Mouse (Mus musculus) MEL-GATA-1-ER (cell line): Measurements from ENCODE around the gene Ren1.
A peak's percentile ranks its signal among the peaks of the same experiment; 100 is the strongest.
"Not testable (repeated sequence)": the region's sequence is repeated elsewhere in the genome, so short reads cannot be mapped to it uniquely, and the experiment has no call there.

Experiments used
- DNase-seq: peaks from one replicate; pipeline ENCODE4 v3.0.0-alpha.2; 2012; ENCODE audit warnings: low read depth; ENCODE audit errors: extremely low read depth

The Ren1 gene

DNA sequence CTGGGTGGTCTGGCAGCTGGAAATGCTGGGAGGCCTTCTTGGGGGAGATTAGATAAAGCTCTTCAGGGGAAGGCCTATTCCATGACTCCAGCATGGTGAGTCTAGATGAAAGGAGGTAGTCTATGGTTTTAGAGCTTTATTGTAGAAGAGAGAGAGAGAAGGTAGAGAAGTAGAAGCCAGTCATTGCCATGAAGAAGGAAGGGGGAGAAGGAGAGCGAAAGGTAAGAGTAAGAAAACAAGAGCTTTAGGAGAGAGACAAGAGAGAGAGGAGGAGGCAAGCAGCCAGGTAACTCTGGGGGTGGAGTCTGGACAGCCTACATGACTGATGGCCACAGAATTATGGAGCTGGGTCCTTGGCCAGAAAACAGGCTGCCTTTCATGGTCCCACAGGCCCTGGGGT, at the start of gene Ren1:
Ren1 (plus strand) TSS at position 301 of the 400 bp plus-strand sequence.
- no peak for DNase-seq

DNA sequence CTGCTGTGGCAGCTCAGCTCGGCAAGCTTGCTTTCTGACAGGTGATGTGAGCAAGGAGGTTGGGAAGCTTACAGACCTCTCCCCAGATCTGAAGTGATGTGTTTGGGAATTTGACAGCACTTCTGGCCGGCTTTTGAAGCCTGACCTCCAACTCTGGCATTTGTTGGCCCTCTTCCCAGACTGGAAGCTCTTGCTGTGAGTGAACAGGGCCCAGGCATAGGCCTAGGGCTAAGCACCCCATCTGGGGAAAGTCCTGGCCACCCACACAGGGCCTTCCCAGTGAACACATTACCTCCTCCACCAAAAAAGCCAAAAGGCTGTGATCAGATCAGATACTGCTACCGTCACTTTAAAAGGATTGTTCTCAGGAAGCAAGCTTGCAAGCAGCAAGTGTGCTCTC, 47.8 kb upstream of the Ren1 start:
- DNase-seq, result no peak

DNA sequence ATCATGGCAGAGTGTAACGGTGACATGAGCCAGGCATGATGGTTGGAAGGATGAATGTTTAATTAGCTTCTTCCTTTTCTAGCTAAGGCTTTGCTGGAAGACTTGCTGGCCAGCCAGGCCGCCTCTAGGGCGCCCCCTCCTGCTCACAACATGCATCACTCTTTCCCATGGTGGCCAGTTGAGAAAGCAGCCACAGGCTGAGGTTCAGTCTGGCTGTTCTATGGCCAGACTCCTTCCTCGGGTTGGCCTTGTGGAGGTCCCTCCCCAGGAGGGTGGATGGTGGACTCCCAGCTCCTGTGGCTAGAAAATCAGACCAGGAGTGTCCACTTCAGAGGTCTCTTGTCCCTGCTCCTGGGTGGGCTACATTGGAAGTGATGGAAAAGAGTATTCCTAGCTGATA, 43.5 kb upstream of the Ren1 start:
- peak; percentile 54 for DNase-seq

DNA sequence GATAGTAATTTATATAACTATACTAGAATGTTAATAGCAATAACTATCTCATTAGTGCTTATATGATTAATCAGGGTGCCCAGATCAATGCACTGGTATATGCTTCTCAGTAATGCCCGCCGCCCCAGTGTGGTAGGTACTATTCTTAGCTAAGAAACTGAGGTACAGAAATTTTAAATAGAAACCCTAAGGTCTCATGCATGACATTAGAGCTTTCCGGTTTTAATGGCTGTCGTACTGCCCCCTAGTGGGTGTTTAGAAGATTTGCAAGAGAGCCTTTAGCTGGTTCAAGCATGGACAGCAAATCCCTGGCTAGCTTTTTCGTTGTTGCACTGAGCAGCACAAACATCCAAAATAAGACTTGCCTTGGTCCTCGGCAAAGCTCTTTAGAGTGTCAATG, 43.0 kb upstream of the Ren1 start:
- peak; percentile 56 for DNase-seq

DNA sequence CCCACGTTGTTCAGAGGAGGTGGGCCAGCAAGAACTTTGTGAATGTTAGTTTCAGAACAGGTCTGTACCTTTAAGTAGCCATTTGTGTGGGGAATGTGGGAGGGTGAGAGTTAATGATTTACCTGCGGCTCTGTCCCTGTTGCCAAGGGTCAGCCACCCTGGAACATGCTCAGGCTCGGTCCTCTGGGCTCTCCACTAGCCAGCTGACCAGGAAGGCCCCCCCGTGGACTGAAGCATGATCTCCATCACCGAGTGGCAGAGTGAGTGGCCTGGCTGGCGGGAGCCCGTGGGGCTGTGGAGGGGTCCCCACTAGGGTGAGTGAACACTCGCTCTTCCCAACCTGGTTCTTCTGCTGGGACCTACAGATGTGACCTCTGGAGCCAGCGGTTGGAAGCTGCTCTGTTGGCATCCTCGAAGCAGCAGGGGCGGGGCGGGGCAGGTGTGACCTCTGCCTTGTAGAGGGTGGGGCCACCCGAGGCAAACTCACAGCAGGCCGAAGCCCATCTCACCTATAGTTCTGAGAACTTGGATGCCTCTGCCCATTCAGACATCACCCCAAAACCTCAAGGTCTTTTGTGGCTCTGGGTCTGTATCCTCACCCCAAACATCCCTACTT, 40.5 kb upstream of the Ren1 start, which contains the start of gene Golt1a:
Golt1a (plus strand) TSS at position 149 of the 616 bp plus-strand sequence.
- DNase-seq, result no peak

DNA sequence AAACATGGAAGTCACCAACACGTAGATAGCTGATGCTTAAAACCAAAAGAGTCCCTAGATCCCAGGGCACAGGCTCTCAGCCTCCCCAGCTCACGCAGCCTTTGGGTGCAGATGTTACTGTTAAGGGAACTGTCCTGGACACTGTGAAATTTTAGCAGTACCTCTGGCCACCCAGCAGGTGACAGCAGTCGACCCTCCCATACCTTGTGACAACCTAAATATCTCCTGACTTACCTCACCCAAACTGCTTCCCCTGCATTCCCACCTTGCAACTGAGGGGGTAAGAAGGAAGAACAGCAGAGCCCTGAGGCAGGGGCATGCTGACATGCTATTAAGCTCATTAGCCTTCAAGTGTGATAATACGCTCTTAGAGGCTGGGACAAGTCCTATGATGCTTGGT, 39.1 kb upstream of the Ren1 start:
- DNase-seq, result peak; percentile 21

DNA sequence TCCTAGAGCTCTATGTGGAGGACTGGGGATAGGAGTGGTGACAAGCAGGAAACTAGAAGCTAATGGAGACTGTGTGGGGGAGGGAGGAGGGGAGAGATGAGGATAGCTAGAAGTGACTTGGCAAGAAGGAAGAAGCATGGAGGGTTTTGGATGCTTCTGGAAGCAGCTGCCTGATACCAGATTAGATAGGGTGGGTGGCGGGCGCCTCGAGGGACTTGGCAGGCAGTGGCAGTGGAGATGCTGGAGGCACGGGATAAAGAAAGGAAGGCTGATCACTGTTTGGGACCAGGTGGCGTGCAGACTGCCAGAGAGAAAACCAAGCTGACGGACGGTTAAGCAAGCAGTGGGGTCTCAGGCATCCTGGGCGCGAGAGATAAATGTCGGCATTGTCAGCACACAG, 38.4 kb upstream of the Ren1 start:
- peak; percentile 76 for DNase-seq

DNA sequence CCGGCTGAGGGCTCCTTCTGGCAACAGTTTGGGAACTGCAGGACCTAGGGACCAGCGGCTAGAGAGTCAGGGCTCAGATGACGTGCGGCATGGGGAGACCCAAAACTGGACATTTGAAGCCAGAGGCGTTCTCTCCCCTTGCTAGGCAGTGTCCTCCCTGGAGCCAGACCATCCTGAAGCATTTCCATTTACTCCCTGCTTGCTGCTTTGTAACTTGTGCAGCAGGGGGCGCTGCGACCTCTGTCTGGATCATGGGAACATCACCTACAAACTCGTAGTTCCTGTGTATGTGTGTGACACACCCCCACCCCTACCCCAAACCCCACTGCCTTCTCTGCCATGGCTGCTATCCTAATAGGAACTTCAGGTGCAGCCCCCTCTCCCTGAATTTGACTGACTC, 35.9 kb upstream of the Ren1 start:
- peak; percentile 37 for DNase-seq

DNA sequence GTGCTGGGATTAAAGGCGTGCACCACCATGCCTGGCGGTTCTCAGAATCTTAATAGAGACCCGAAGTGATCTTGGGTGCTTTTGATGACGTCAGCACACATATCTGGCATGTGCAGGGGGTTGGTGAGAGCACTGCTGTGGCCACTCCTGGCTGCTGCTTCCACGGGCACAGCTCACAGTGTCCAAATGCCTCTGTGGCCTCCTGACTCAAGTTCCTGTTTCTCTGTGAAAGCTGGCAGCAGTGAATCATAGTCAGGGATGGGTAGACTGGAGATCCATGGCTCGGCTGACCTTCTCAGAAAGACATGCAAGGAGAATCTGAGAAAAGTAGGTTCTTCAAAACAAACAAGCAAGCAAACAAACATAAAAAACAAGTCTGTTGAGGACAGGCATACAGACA, 34.5 kb upstream of the Ren1 start:
- no peak for DNase-seq

DNA sequence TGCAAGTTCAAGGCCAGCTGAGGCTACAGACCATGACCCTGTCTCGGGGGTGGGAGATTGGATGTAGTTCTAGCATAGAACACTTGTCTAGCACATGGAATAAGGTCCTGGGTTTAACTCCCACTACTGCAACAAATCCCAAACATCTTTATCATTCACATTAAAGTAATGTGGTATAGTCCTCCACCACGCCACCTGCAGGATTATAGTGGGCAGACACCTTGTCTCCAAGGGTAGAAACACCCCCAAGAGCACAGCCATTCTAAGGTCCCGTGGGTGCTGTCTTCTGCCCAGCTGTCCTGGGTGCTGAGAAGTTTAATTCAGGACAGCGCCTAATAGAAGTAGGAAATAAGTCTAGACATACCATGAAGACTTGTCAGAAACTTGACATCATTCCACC, 33.7 kb upstream of the Ren1 start:
- no peak for DNase-seq

DNA sequence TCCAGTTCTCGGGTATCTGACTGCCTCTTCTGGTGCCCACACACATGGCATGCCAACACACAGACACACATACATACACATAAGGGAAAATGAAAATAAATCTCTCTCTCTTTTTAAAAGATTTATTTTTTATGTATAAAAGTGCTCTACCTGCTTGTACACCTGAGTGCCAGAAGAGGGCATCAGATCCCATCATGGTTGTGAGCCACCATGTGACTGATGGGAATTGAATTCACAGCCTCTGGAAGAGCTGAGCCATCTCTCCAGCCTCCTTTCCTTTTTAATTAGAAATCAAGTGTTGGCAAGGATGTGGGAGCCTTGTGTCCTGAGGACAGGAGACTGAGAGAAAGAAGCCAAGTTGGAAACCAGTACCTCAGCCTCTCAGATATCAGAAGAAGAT, 33.2 kb upstream of the Ren1 start:
- no peak for DNase-seq

DNA sequence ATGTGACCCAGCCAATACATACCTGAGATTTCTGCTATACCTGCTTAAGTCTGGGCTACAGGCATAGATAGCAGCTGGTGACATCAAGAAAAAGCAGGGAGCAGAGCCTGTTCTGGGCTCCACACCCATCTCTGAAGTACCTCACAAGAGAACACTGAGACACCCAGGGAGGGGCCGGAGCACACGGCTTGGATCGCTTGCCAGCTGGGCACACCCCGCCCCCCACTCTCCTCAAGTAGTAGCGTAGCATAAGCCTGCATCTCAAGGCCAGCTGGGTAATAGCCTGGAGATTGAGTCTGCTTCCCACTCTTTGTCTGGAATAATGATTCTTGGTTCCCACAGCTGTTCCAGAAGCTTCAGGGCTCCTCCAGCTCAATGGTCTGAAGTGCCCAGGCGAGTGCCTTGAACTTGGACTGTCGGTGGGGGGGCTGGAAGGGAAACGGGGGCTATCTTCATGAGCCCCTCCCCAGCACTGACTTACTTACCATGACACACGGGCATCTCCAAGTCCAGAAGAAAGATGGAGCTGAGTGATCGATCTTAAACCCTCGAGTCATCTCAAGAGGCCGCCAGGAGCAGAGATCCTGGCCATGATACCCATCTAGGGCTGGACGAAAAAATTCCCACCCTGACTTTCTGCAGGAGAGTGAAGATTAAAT, 28.9 kb upstream of the Ren1 start, which contains the start of gene Kiss1:
Kiss1 (plus strand) TSS at position 609 of the 659 bp plus-strand sequence.
- no peak for DNase-seq

DNA sequence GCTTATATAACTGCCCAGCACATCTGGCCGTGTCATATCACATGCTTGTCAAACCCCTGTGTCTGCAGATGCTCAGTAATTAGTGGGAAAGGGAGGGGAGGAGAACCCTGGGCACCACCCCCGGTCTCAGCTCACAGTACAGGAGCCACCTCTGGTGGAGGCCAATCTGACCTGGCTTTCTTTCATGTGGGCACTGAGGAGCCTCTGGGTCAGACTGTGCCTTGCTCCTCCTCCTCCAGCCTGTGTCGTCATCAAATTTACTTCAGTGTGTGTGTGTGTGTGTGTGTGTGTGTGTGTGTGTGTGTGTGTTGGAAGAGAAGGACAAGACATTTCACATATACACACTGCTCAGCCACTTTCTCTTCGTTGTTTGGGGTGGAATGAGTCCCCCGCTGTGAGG, 27.0 kb upstream of the Ren1 start:
- DNase-seq, result no peak

DNA sequence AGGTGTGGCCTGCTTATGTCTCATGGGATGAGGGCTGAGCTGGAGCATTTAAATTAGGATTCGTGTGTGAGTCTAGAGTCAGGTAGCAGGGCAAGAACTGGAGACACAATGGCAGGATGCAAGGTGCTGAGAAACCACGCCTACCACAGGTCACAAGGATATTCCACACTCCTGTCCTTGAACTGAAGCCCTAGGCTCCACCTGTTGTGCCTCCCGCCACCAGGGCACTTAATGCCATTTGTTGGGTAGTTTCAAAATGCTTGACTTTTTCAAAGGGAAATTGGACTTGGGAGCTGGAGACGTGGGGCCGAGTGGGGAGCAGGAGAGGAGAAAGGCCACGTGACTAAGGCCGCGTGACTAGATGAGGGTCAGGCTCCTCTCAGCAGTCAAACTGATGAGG, 24.4 kb upstream of the Ren1 start:
- no peak for DNase-seq

DNA sequence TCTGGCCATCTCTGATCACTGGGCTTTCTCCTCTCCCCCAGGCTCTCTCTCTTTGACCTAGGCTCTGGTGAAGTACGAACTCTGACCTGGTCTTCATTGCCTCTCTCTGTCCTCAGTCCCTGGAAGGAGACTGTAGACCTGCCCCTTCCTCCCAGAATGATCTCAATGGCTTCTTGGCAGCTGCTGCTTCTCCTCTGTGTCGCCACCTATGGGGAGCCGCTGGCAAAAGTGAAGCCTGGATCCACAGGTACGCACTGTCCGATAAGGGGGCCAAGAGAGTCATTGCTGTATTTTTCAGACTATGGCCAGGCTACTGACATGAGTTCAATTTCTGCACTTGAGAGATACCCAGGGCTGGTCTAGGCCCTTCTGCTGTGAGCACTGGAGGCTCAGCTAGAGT, 23.2 kb upstream of the Ren1 start:
- DNase-seq, result no peak

DNA sequence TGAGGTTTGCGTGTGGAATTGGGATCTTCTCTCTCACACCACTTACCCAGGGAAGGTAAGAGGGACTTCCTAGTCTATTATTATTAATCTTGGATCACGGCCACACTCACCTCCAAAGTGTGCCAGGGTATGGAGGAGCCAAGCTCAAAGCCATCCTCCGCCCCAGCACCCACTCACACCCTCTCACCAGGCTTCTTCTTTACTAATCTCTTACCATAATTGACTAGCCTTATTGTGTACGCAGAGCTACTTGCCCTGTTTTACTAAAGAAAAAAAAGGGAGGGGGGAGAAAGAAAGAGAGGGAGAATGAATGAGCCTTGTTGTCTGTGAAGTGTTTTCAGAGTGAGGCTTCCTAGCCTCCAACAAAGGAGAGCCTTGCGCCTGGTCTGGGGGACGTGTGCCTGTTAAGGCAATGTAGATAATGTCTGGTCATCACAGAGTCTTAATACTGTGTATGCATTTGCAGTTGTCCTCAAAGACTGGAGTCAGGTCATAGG, 22.0 kb upstream of the Ren1 start:
- no peak for DNase-seq

DNA sequence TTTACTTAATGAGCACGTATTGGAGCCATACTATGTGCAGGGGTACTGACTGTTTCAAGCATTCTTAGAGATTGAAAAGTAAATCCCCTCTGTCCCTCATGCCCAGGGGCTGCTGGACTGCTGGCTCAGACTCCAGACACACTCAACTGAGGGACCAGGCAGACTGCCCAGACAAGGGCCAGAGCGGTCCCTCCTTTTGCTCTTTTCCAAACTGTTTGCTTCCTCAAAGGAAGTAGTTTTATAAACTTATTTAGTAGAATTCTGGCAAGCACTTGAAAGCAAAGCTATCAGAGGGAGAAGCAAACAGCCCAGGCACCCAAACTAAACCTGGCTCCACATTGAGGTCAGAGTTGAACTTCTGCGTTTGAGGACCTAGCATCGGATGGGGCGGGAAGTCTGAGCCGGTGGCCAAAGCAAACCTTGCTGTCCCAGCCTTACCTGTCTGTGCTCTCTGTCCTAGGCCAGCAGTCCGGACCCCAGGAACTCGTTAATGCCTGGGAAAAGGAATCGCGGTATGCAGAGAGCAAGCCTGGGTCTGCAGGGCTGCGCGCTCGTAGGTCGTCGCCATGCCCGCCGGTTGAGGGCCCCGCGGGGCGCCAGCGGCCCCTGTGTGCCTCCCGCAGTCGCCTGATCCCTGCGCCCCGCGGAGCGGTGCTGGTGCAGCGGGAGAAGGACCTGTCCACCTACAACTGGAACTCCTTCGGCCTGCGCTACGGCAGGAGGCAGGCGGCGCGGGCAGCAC, 21.2 kb upstream of the Ren1 start:
- no peak for DNase-seq

DNA sequence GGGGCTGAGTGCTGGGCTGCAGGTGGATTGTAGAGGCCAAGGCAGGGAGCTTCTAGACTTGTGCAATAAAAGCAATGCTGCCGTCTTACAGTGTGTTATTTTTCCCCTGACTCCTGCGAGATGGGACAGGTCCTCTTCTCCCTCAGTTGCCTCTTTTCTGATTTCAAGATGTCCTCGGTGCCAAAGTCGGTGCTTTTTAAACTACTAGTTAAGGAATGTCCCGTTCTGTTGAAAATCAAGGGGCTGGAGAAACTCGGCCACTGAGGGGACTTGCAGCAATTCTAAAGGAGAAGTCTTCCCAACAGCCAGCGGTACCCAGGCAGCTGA, 20.7 kb upstream of the Ren1 start:
- no peak for DNase-seq

DNA sequence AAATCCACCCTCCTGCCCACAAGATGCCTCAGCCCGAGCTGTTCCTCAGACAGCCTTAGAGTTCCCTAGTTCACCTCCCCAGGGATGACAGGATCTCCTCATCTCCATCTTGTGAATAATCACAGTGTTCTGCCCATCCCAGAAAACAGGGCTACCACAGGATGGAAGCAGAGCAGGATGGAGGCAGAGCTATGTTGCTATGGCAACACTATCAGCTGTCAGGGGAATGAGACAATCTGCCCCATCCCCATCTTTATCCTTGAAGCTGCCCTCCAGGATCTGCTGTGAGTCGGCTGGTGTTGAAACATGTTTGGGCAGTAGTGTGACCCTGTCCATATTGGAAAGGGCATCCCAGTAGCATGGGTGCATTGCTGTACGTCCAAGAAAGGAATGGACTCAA, 19.2 kb upstream of the Ren1 start:
- DNase-seq, result no peak

DNA sequence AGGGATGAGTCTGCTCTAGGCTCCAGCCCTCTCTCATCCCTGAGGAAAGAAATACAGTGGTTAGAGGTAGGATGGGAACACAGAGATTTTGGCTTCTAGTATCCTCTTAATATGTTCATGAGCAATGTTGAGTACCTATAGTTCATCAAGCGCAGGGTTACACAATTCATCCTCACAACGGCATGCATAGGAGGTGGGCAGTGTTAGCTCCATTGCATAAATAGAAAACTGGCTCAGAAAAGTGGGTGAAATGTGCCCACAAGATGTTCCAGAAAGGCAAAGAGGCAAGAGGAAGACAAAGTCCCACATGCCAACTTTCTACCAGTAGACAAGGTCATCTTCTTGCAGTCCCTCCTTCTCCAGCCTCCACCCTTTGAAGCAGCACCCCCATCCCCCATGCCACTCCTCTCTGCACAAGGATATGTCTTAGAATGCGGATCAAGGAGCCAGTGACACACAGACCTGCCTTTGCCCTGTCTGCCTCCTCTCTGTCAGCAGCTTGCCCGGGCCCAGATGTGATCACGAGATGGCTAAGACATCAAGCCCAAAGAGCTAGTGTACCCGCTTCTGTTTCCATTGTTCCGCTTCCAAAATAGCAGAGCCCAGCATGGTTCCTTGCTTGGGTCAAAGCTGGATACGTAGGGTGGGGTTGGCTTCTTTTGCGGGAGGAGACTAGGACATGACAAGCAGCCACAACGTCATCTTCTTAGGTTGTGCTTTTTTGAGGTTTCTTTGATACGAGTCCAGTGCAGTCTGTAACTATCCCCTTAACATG, 17.5 kb upstream of the Ren1 start:
- DNase-seq, result no peak

DNA sequence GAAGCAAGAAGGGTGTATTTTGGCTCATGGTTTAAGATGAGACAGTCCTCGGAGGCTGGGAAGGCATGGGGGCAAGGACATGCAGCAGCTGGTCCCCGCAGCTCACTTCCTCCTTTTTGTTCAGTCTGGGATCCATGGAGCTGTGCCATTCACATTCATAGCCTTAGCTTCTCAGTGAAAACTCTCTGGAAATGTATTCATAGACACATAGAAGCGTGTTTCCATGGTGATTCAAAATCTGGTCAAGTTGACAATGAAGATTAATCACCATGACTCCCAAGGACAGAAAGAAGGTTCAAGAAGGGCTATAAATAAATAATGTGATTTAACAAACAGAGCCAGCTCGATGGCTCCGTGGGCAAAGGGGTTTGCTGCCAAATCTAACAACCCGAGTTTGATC, 16.4 kb upstream of the Ren1 start:
- no peak for DNase-seq

DNA sequence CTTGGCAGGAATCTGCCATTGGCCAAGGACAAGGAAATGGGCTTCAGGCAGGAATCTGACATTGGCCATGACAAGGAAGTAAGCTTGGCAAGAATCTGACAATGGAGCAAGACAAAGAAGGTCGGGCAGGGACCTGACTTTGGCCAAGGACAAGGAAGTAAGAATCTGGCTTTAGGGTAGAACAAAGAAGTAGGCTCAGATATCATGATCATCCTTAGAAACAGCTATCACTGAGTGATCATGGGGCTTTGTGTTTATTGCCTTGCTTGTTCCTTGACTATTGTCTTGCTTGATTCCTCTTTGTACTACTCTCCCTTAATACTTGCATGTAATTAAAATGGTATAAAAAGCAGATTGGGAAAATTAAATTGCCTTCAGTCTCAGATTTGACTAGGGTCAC, 9.9 kb upstream of the Ren1 start:
- not testable (repeated sequence) for DNase-seq
